Mouse (Mus musculus): ENCODE measurements around the gene Rragc.

Gene Rragc

GRCm38 (mm10) chr4:123946701-123947100 is 29.5 kb downstream of the Rragc start:
- in situ Hi-C loops (cut with MboI; ENCODE audit: unreplicated experiment in 2 of 2): loop anchor here (10.0 to 25.0 kb wide), 4 partner anchors 709 to 1138 kb away; partner anchors contain the start of genes Dnali1 (in 1 of the 2), Heyl (in 1 of the 2), Meaf6 (in 1 of the 2) and Ppt1 (in 1 of the 2)

DNA sequence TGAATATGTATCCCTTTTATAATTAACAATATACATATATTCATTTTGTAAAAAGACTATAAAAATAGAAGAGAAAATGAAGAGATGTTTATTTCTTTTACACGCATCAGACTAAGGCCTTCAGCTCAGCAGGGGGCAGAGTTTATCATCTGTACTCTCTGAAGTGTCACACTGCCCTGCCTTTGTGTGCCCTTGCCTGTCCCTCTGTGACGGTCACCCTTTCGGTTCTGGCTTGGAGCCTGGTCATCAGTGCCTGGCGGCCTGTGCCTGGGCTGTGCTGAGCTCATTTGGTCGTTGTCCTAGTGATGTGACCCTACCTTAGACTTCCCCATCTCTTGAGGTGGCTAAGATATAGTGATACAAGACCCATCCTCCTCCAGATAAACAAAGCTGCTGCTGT is 29.9 kb downstream of the Rragc start:
- in situ Hi-C loops (cut with MboI; ENCODE audit: unreplicated experiment in 2 of 2): loop anchor here (10.0 to 25.0 kb wide), 4 partner anchors 710 to 1138 kb away; partner anchors contain the start of genes Dnali1 (in 1 of the 2), Heyl (in 1 of the 2), Meaf6 (in 1 of the 2) and Ppt1 (in 1 of the 2)

DNA sequence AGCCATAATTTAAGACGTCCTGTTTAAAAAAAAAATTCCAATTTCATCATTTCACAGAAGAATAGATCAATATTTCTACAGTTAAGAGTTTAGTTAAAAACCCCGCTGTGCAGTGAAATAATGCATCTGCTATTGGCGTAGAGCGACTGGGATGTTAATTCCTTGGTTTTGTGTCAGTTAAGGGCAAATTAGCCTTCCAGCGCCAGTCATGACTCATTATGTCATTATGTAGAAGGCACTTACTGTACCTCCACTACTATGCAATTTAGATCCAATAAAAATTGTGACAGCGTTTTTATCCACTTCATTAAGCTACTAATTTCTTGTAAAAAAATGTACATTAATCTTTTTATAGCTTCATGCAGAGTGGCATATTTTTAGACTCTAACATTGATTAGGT is 31.7 kb downstream of the Rragc start:
- in situ Hi-C loops (cut with MboI; ENCODE audit: unreplicated experiment in 2 of 2): loop anchor here (10.0 to 25.0 kb wide), 4 partner anchors 712 to 1136 kb away; partner anchors contain the start of genes Dnali1 (in 1 of the 2), Heyl (in 1 of the 2), Meaf6 (in 1 of the 2) and Ppt1 (in 1 of the 2)

DNA sequence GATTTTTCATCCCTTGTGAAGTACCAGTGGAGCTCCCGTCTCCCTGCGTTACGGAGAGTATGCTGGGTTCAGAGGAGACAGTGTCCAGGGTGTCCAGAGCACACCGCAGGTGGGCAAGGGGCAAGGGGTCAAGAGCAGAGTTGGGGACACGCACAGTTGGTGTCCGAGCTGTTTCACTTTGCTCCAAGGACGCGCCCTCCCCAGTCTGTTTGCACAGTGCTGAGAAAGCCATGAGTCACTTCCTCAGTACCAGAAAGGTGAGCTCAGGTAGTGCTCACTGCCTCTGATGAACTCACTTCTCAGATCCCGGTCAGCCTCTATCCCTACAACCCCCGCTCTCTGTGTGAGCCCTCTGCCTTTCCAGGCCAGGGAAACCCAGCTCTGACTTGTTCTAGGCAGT is 32.4 kb downstream of the Rragc start:
- in situ Hi-C loops (cut with MboI; ENCODE audit: unreplicated experiment in 2 of 2): loop anchor here (10.0 to 25.0 kb wide), 6 partner anchors 712 to 2013 kb away; partner anchors contain the start of genes Dnali1 (in 1 of the 2), Heyl (in 1 of the 2), Meaf6 (in 1 of the 2) and Ppt1 (in 1 of the 2)

DNA sequence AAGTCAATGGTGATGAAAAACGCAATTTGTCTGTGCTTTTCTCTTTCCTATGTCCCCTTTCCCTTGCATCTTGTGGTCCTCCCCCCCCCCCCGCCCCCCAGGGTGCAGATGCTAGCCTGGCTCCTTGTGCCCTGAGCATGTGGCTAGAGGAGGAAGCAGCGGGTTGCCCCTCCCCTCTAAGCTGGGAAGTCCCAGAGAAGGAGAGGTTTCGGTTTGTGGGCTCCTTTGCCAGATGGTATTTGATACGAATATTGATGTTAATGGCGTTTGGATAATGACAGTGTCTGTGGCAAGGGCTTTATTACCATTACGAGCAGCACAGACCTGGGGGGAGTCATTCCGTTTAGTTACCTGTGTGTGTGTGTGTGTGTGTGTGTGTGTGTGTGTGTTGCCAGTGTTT is 34.8 kb downstream of the Rragc start:
- in situ Hi-C loops (cut with MboI; ENCODE audit: unreplicated experiment in 2 of 2): loop anchor here (10.0 to 25.0 kb wide), 2 partner anchors 893 to 2010 kb away; no protein-coding TSS in a partner anchor

DNA sequence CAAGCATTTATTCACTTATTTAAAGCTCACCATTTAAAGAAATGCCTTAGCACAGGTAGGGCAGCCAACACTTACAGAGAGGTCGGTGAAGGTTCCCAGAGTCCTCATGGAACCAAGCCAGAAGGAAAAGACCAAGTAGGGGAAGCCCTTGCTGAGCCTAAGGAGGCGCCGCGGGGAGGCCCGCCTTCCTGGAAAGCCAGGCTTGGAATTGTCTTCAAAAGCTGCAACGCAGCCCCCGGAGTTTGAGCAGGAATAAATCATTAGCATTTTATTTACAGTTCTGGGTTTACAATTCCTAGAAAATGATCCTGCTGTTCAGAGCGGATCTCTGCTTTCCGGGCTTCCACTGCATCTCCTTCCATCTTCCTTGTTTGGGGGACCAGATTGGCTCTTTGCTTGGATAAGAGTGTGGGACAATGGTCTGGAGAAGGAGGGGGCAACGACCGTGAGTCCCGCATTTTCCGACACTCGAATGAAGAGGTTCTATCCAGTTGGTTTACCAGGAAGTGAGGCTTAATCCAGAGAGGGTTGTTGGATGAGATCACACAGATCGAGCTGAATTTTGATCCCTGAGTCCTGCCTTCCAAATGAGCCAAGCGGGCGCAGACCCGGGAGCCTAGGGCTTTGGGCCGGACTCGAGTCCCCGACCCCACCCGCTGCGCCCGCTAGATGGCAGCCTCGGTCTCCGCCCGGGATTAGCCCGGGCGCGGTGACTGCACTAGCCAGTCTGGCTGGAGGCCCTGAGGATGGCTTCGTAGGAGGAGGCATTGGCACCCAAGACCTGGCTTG is 39.7 kb downstream of the Rragc start:
- in situ Hi-C loops (cut with MboI; ENCODE audit: unreplicated experiment in 2 of 2): loop anchor here (5.0 to 25.0 kb wide), 4 partner anchors 720 to 2005 kb away; partner anchors contain the start of genes 1110065P20Rik (in 1 of the 2) and Yrdc (in 1 of the 2)

DNA sequence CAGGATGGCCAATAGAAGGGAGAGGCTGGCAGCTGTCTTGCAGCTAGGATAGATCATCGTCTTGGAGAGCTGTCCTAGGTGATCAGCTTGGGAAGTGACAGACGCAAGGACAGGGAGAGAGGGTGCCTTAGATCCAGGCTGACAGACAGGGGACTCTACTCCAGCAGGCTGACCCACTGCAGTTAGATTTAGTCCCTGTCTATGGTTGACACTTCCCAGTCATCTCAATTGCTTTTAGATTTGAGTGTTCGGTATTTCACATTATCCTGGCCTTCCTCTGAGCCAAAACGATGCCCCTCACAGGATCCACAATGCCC is 40.2 kb downstream of the Rragc start:
- in situ Hi-C loops (cut with MboI; ENCODE audit: unreplicated experiment in 2 of 2): loop anchor here (5.0 to 25.0 kb wide), 4 partner anchors 720 to 2005 kb away; partner anchors contain the start of genes 1110065P20Rik (in 1 of the 2) and Yrdc (in 1 of the 2)

- in situ Hi-C loops (cut with MboI; ENCODE audit: unreplicated experiment in 2 of 2): loop anchor here (5.0 to 25.0 kb wide), 4 partner anchors 719 to 2004 kb away; partner anchors contain the start of genes 1110065P20Rik (in 1 of the 2) and Yrdc (in 1 of the 2)
Observed at GRCm38 (mm10) chr4:123957891-123958290, 40.6 kb downstream of the Rragc start.

DNA sequence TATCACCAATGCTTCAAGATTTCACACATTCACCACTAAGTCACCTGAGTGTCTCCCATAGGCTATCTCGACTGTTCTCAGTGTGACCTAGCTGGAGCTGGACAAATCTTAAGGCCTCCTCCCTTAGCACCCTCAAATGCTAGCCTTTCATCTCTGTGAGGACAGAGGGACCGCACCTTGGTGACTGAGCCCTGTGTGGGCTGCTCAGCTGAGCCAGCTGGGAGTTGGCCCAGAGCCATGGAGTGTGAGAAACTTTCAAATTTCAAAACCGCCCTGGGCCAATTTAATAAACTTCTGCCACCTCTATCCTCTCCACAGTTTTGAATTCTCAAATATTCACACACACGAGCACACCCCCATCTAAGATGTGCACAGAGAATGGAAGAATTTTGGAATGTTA is 43.7 kb downstream of the Rragc start:
- in situ Hi-C loops (cut with MboI; ENCODE audit: unreplicated experiment in 2 of 2): loop anchor here in 1 of 2 experiments (25.0 kb wide), 1 partner anchor 2001 kb away; no protein-coding TSS in a partner anchor

DNA sequence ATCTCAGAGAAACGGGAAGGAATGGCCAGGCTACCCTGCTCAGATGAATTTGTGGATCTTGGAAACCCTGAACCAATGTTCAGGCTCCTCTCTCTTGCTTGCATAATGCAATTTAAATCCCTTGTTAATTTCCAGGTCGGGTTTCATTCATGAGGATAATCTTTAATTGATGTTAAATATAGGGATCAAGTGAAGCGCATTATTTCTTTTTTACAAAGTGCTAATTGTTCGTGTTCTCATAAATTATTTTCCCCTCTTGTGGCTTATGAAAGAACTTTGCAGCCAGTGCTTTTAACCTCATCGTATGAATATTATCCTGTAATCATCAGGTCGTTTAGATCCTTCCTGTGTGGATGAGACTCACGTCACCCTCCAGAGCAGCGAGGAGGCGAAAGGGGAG is 45.5 kb downstream of the Rragc start:
- in situ Hi-C loops (cut with MboI; ENCODE audit: unreplicated experiment in 2 of 2): loop anchor here in 1 of 2 experiments (25.0 kb wide), 1 partner anchor 2000 kb away; no protein-coding TSS in a partner anchor

- in situ Hi-C loops (cut with MboI; ENCODE audit: unreplicated experiment in 2 of 2): loop anchor here in 1 of 2 experiments (25.0 kb wide), 1 partner anchor 1994 kb away; no protein-coding TSS in a partner anchor
Observed at GRCm38 (mm10) chr4:123968663-123969321, 51.5 kb downstream of the Rragc start.

GRCm38 (mm10) chr4:123969458-123969857 is 52.2 kb downstream of the Rragc start:
- in situ Hi-C loops (cut with MboI; ENCODE audit: unreplicated experiment in 2 of 2): loop anchor here in 1 of 2 experiments (25.0 kb wide), 1 partner anchor 1993 kb away; no protein-coding TSS in a partner anchor

GRCm38 (mm10) chr4:123971059-123971458 is 53.8 kb downstream of the Rragc start:
- in situ Hi-C loops (cut with MboI; ENCODE audit: unreplicated experiment in 2 of 2): loop anchor here in 1 of 2 experiments (25.0 kb wide), 1 partner anchor 1991 kb away; no protein-coding TSS in a partner anchor

DNA sequence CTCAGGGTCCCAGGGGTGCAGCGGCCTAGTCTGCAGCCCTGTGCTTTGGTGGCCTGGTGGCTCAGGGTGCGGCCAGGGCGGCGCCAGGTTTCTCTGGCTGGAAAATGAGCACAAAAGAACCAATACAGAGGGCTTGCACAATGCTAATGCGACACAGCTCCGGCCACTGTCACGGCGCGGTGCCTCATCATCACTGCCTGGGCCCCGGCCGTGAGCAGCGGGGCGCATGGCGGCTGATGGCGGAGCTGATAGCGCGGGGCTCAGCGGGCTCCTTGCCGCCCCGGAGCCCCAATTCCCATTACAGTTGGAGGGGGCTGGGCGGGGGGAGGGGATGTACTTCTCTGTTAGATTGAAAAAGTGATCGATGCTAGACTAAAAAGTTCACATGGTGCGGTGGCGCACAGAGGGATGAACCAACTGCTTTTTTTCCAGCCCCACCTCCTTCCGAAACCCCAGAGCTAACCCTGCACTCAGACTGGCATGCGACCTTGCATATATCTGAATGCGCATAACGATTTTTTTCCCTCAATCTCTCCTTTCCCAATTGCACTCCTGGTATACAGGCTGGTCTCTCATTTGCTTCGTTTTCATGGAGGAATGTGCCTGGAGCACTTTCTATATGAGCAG is 55.3 kb downstream of the Rragc start:
- in situ Hi-C loops (cut with MboI; ENCODE audit: unreplicated experiment in 2 of 2): loop anchor here in 1 of 2 experiments (25.0 kb wide), 1 partner anchor 1990 kb away; no protein-coding TSS in a partner anchor

DNA sequence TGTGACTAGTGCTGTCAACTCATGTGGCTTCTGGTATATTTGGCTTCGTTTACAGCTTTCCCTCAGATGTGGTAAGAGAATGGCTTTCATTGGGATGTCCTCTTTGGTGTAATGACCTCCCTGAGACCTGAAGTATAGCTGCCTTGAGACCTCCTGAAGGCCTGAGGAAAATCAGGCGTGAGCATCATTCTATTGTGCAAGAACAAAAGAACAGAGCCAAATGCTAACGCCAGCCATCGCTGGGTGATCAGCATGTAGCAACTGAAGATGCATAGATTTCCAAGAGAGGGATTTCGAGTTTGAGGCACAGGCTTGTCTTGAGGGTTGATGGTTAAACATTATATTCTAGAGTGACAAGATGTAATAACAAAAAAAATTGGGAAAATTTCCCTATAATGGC is 64.9 kb downstream of the Rragc start:
- in situ Hi-C loops (cut with MboI; ENCODE audit: unreplicated experiment in 2 of 2): no loop called here

All from v-Abl transformed pro-B cells (cell line).